Mouse (Mus musculus) heart, adult 2 months (tissue): ENCODE results near the gene Chst3. TPM values are rescaled to one million over a fixed set of nuclear protein-coding genes. Genes with fewer than 3 reads are reported as not detected.
A peak's percentile ranks its signal among the peaks of the same experiment; 100 is the strongest.

ENCODE experiments used
- DNase-seq, 2 experiments: peaks; one replicate each; pipeline ENCODE4 v3.0.0; 2021
- H3K27ac ChIP-seq: fragments of 200-600 bp; 2 replicates; pipeline ENCODE4 v1.8.1; 2022
- H3K27me3 ChIP-seq: fragments of 200-500 bp; 2 replicates; pipeline ENCODE4 v1.6.1; 2012; ENCODE audit warnings: mild to moderate bottlenecking, low read length, inconsistent platforms, mixed read lengths; ENCODE audit not compliant: control insufficient read depth, insufficient read depth
- H3K36me3 ChIP-seq: fragments of 200-500 bp; 2 replicates; pipeline ENCODE4 v1.6.1; 2012; ENCODE audit warnings: low read length, inconsistent platforms; ENCODE audit not compliant: control insufficient read depth, insufficient read depth
- H3K4me1 ChIP-seq: fragments of 200-500 bp; 2 replicates; pipeline ENCODE4 v1.6.1; 2011; ENCODE audit warnings: low read length; ENCODE audit not compliant: control insufficient read depth, insufficient read depth
- H3K4me3 ChIP-seq: fragments of 200-600 bp; 2 replicates; pipeline ENCODE4 v1.8.1; 2022
- H3K79me2 ChIP-seq: fragments of 200-500 bp; replicated peaks from 2 replicates; pipeline ENCODE4 v1.6.1; 2012; ENCODE audit warnings: mild to moderate bottlenecking, inconsistent platforms, low read length, moderate library complexity, mixed read lengths; ENCODE audit not compliant: control insufficient read depth, insufficient read depth
- H3K9ac ChIP-seq: fragments of 200-500 bp; 2 replicates; pipeline ENCODE4 v1.6.1; 2012; ENCODE audit warnings: low read depth, mild to moderate bottlenecking, control low read depth, inconsistent platforms, low read length, mixed read lengths
- CTCF ChIP-seq: fragments of 200-600 bp; IDR thresholded peaks from 2 replicates; pipeline ENCODE4 v1.8.1; 2022; ENCODE audit warnings: antibody characterized with exemption, mild to moderate bottlenecking, moderate library complexity
- EP300 ChIP-seq: fragments of 200-500 bp; IDR thresholded peaks from 2 replicates; pipeline ENCODE4 v1.6.1; 2011; ENCODE audit warnings: low read depth, low read length, control low read depth; ENCODE audit not compliant: insufficient read depth
- POLR2A ChIP-seq: fragments of 200-500 bp; IDR thresholded peaks from 2 replicates; pipeline ENCODE4 v1.6.1; 2011; ENCODE audit warnings: mild to moderate bottlenecking, low read depth, low read length, control low read depth; ENCODE audit not compliant: insufficient read depth
- WGBS: fragments of 180-500 bp; shearing (Covaris S2); methylation state at CpG from one replicate; pipeline ENCODE4 v1.1.7; 2018; 5-methylcytosine and 5-hydroxymethylcytosine counted together
- intact Hi-C: fragments of 180-260 bp; cut with DNase I; formaldehyde crosslinking; loops from one replicate; pipeline ENCODE4 v1.15.1; 2025
- polyA plus RNA-seq: library from polyadenylated mRNA; depleted of rRNA; stranded (reverse); fragments of >200 nt; gene quantifications from 2 replicates; pipeline ENCODE4 v1.2.3, GENCODE M21; 2012
- total RNA-seq, 2 experiments: library from RNA; stranded (reverse); gene quantifications; 2 replicates each; pipeline ENCODE4 v1.2.3; 2021

The Chst3 gene
- total and polyA plus RNA-seq, 3 experiments = 0.80 to 1.5 (median 0.91) TPM

- no peak overlapping the region for H3K27ac ChIP-seq
- DNase-seq = no peak
- H3K4me1 ChIP-seq = no peaks in the 10 kb centered on the region
- TF ChIP-seq CTCF (no peak), EP300 (no peak), POLR2A (no peak)
- no peak overlapping the region for H3K4me3 ChIP-seq
- no peak overlapping the region for H3K9ac ChIP-seq
- intact Hi-C loops = no loop called here
- 92% methylated on average over 11 of the region's 11 CpGs for WGBS
- no peaks in the 10 kb centered on the region for H3K79me2 ChIP-seq
- H3K36me3 ChIP-seq = no peaks in the 10 kb centered on the region
- peaks cover 2% of the 10 kb centered on the region; the same call in 1 of the 2 replicates for H3K27me3 ChIP-seq
Measured at GRCm38 (mm10) chr10:60216331-60217095, 2.5 kb downstream of the Chst3 start.

GRCm38 (mm10) chr10:60215077-60215960 is 3.7 kb downstream of the Chst3 start:
- 80% methylated on average over 14 of the region's 14 CpGs for WGBS
- no peaks in the 10 kb centered on the region for H3K4me1 ChIP-seq

DNA sequence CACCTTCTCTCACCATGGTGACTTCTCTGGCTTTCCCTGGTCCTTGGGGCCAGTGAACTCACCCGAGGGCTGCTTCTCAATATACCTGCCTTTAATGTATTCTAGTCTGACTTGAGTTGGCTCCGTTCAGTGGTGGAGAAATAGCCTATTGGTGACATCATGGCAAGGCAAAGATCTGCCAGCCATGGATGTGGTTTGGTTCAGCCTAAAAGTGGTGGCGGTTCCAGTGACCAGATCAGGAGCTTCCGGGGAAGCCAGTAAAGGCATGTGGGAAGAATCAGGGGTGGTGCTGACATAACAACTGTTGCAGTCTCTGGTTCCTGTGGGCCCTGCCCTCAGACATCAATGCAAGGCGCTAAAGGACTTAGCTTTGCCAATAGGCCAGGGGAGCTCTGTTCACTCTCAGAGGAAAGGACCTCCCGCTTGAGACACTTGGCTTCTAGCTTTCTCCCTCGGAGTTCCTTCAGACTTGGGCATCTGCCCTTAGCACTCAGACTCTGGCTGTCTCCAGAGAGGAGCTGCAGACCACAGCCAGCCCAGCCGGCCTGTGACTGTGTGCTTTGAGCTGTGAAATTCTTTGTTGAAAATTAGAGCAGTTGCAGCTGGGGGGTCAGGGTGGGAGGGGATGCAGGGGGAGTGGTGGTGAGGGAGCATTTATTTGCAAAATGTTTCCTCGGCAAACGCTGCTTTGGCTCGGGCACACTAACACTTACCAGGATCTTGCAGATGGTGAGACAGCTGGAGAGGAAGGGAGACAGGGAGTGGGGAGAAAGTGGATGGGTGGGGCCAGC is 6.3 kb downstream of the Chst3 start:
- Histone ChIP-seq H3K79me2 (no peaks in the 10 kb centered on the region), H3K36me3 (no peaks in the 10 kb centered on the region), H3K27ac (no peak overlapping the region), H3K4me1 (peaks cover 3% of the 10 kb centered on the region), H3K4me3 (no peak overlapping the region), H3K27me3 (no peaks in the 10 kb centered on the region), H3K9ac (no peak overlapping the region)
- TF ChIP-seq POLR2A (no peak), EP300 (no peak), CTCF (no peak)
- DNase-seq = peak in 1 of 2 experiments; percentile 26
- intact Hi-C loops = no loop called here
- 62% methylated on average over 11 of the region's 11 CpGs for WGBS

More at GRCm38 (mm10) chr10:60215077-60215960, 3.7 kb downstream of the Chst3 start:
- no peak for TF ChIP-seq CTCF
- no peak for TF ChIP-seq POLR2A
- TF ChIP-seq EP300 = no peak
- H3K4me3 ChIP-seq = no peak overlapping the region
- H3K9ac ChIP-seq = no peak overlapping the region
- no peaks in the 10 kb centered on the region for H3K36me3 ChIP-seq
- intact Hi-C loops = no loop called here
- H3K27me3 ChIP-seq = peaks cover 2% of the 10 kb centered on the region; the same call in 1 of the 2 replicates
- H3K27ac ChIP-seq = no peak overlapping the region
- no peak for DNase-seq
- H3K79me2 ChIP-seq = no peaks in the 10 kb centered on the region

GRCm38 (mm10) chr10:60211501-60212005 is 7.5 kb downstream of the Chst3 start:
- intact Hi-C loops = no loop called here
- TF ChIP-seq CTCF (no peak), EP300 (no peak), POLR2A (no peak)
- no peak for DNase-seq
- Histone ChIP-seq H3K36me3 (no peaks in the 10 kb centered on the region), H3K9ac (no peak overlapping the region), H3K27ac (no peak overlapping the region), H3K4me3 (no peak overlapping the region), H3K27me3 (no peaks in the 10 kb centered on the region), H3K4me1 (peaks cover 3% of the 10 kb centered on the region), H3K79me2 (no peaks in the 10 kb centered on the region)
- 49% methylated on average over 8 of the region's 8 CpGs for WGBS

GRCm38 (mm10) chr10:60210468-60210867 is 8.6 kb downstream of the Chst3 start:
- TF ChIP-seq POLR2A = no peak
- no peak for TF ChIP-seq CTCF
- no peak for TF ChIP-seq EP300
- WGBS = 67% methylated on average over 2 of the region's 2 CpGs
- intact Hi-C loops = no loop called here
- Histone ChIP-seq H3K4me3 (no peak overlapping the region), H3K9ac (no peak overlapping the region), H3K36me3 (no peaks in the 10 kb centered on the region), H3K4me1 (peaks cover 9% of the 10 kb centered on the region), H3K27ac (no peak overlapping the region), H3K27me3 (no peaks in the 10 kb centered on the region), H3K79me2 (no peaks in the 10 kb centered on the region)
- no peak for DNase-seq
